Mouse (Mus musculus): ENCODE data around the gene Nanos2.

Nanos2 gene

GRCm38 (mm10) chr7:18990601-18991295 is 3.5 kb downstream of the Nanos2 start, which contains the start of gene Mypop:
Gene Mypop (plus strand): TSS chr7:18991245.
- peak; percentile 99 for DNase-seq (ENCODE audit: low read depth)

GRCm38 (mm10) chr7:18991660-18992293 is 4.6 kb downstream of the Nanos2 start:
- DNase-seq (ENCODE audit: low read depth): no peak

- DNase-seq (ENCODE audit: low read depth): no peak
Observed at GRCm38 (mm10) chr7:18992294-18992675, 5.1 kb downstream of the Nanos2 start.

GRCm38 (mm10) chr7:18993036-18993435 is 5.8 kb downstream of the Nanos2 start:
- DNase-seq (ENCODE audit: low read depth): no peak

- no peak for DNase-seq (ENCODE audit: low read depth)
Observed at GRCm38 (mm10) chr7:18998835-18999234, 11.6 kb downstream of the Nanos2 start.

- DNase-seq (ENCODE audit: low read depth): no peak
Observed at GRCm38 (mm10) chr7:19000421-19000820, 13.2 kb downstream of the Nanos2 start.

- peak; percentile 67 for DNase-seq (ENCODE audit: low read depth)
Observed at GRCm38 (mm10) chr7:19001066-19001806, 14.0 kb downstream of the Nanos2 start.

GRCm38 (mm10) chr7:19001807-19002085 is 14.5 kb downstream of the Nanos2 start:
- DNase-seq (ENCODE audit: low read depth): no peak

- DNase-seq (ENCODE audit: low read depth): no peak
Observed at GRCm38 (mm10) chr7:19002115-19002514, 14.9 kb downstream of the Nanos2 start.

- DNase-seq (ENCODE audit: low read depth): peak; percentile 85
Observed at GRCm38 (mm10) chr7:19002848-19003498, 15.8 kb downstream of the Nanos2 start.

- DNase-seq (ENCODE audit: low read depth): peak; percentile 89
Observed at GRCm38 (mm10) chr7:19003902-19004630, 16.9 kb downstream of the Nanos2 start, which contains the start of gene Irf2bp1. Gene Irf2bp1 (plus strand): TSS chr7:19004044.

- no peak for DNase-seq (ENCODE audit: low read depth)
Observed at GRCm38 (mm10) chr7:19004631-19005079, 17.5 kb downstream of the Nanos2 start.

GRCm38 (mm10) chr7:19005417-19006121 is 18.4 kb downstream of the Nanos2 start:
- DNase-seq (ENCODE audit: low read depth): no peak

- DNase-seq (ENCODE audit: low read depth): peak; percentile 84
Observed at GRCm38 (mm10) chr7:19006476-19006875, 19.3 kb downstream of the Nanos2 start.

GRCm38 (mm10) chr7:19007026-19007977 is 20.1 kb downstream of the Nanos2 start:
- no peak for DNase-seq (ENCODE audit: low read depth)

- DNase-seq (ENCODE audit: low read depth): no peak
Observed at GRCm38 (mm10) chr7:19010581-19010980, 23.4 kb downstream of the Nanos2 start.

GRCm38 (mm10) chr7:19012025-19012621 is 24.9 kb downstream of the Nanos2 start:
- no peak for DNase-seq (ENCODE audit: low read depth)

GRCm38 (mm10) chr7:19012882-19013281 is 25.7 kb downstream of the Nanos2 start:
- DNase-seq (ENCODE audit: low read depth): no peak

GRCm38 (mm10) chr7:19014452-19014851 is 27.3 kb downstream of the Nanos2 start:
- no peak for DNase-seq (ENCODE audit: low read depth)

- no peak for DNase-seq (ENCODE audit: low read depth)
Observed at GRCm38 (mm10) chr7:19016042-19016441, 28.8 kb downstream of the Nanos2 start.

All from c-Kit-positive CD71-positive TER-119-negative erythroid progenitor cells, embryonic 14.5 days (primary cell).